Mouse (Mus musculus): ENCODE measurements around the gene Itga2. TPM values are rescaled to one million over a fixed set of nuclear protein-coding genes. Genes with fewer than 3 reads are reported as not detected.

The Itga2 gene
- 3.4 and 4.8 TPM in 2 replicates for total RNA-seq (2017)

DNA sequence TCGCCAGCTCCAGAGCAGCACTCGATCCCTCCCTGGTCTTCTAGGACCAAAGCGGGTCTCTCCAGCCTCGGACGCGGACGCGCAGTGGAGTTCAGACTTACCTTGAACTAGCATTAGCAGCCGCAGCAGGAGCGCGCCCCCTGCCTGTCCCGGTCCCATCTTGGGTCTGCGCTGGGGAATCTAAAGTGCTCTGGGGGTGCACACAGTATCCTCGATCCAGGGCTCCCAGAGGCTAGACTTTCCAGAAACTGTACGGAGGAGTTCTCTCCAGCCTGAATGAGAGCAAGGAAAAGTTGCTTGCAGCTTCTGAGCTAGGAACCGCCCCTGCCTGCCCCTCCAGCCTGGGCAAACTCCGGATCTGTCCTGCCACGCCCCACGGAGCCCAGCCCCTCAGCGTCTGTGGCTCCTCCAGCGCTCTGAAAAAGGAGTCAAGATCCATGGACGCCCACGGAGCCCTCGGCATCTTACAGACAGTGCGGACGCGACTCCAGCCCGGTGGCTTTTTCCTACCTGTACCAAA, at the start of gene Itga2:
Gene Itga2 (minus strand): TSS at position 326 of the 520 bp plus-strand sequence.
- peak; percentile 78 for ATAC-seq (ENCODE audit: extremely low read depth, insufficient number of reproducible peaks, low FRiP score, poor library complexity, severe bottlenecking)

DNA sequence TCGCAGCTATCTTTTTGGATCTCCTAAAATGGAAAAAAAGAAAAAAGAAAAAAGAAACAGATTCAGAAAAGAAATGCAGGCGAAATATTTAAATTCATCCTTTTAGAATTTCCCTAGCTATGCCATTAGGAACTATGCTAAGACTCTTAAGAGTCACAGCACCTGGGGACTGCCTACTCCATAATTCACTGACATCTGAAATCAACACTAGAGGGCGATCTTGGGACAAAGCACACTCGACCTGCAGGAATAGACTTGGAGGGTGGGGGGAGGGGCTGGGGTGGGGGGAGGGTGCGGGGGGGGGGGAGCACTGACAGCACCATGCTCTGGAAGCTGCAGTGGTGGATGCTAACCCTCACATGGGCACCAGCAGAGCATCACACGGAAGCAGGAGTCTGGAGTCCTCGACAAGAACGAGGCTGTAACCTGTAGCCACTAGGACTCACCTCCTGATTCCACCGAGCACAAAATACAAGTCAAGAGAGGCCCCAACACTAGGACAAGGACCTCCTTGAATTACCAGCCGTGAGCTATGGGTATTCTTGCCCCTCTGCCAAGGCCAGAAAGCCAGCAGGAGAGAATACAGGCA, 49.0 kb upstream of the Itga2 start:
- ATAC-seq (ENCODE audit: extremely low read depth, insufficient number of reproducible peaks, low FRiP score, poor library complexity, severe bottlenecking): no peak

DNA sequence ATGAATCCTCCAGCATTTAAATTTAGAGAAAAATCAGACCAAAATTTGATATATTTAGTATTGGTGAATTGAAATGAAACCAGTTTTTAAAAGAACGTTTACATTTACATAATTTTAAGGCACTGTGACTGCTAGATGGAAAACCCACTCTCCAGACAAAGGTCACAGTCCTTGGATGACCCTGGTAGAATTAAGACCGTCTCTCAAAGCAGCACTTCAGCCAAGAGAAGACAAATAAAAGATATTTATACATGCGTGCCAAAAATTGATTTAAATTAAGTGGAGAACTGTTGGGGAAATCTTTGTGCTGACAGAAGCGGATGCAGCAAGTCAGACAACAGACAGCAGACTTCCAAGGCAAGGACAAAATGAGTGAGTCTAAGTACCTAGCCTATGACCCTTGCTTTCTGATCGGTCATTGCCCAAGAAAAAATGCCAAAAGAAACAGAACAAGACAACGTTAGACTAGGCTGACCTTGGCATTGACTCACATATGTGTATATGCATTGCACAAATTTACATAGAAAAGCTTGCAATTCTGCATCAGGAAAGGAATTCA, 42.7 kb upstream of the Itga2 start:
- no peak for ATAC-seq (ENCODE audit: extremely low read depth, insufficient number of reproducible peaks, low FRiP score, poor library complexity, severe bottlenecking)

DNA sequence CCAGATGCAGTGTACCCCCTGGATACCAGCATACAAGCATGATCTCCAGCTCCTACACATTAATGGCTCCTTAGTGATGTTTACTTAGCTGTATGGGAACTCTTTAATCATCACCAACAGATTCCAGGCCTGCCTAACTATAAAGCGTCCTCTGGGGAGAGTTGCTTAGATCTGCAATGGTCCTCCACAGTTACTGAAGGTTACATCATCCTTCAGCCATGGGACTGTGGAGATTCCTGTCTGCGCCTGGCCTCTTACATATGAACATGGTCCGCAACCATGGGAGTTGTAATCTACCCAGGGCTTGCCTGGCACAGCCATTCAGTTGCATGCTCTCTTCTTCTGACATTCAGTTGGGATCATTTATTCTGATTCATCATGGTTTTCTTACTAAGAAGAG, 40.0 kb upstream of the Itga2 start:
- ATAC-seq (ENCODE audit: extremely low read depth, insufficient number of reproducible peaks, low FRiP score, poor library complexity, severe bottlenecking): no peak

DNA sequence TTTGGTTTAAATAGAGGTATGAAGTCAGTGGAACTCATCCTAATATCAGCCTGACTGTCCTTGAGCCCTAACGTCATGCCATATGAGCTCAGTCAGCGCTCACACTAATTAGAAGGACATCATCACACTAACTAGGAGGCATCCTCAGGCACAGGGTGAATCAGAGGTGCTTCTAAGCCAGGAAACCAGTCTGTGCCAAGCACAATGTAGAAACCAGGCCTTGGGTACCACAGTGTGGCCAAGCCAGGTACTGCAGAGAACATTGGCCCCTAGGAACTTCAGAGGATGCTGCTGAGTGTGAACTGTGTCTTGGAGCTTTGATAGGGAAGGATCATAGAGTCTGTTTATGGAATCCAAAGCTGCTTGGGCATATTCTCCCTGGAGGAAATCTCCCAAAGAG, 32.3 kb upstream of the Itga2 start:
- ATAC-seq (ENCODE audit: extremely low read depth, insufficient number of reproducible peaks, low FRiP score, poor library complexity, severe bottlenecking): peak; percentile 93

DNA sequence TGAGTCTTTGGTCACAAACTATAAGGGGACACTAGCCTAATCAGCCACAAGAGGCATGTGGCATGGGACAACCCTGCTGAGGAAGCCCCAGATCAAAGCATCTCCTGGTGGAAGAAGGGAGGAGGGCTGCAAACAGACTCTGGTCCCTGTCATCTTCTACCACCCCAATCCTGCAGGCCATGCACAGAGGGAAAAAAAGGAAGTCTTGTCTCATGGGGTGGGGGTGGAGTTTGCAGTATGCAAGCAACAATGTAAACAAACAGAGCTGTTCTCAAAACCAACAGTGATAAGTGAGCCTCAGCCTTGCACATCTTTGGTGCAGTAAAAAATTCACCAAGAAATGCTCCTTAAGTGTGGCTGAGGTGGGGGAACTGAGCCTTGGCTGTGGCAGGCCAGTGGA, 22.6 kb upstream of the Itga2 start:
- ATAC-seq (ENCODE audit: extremely low read depth, insufficient number of reproducible peaks, low FRiP score, poor library complexity, severe bottlenecking): no peak

DNA sequence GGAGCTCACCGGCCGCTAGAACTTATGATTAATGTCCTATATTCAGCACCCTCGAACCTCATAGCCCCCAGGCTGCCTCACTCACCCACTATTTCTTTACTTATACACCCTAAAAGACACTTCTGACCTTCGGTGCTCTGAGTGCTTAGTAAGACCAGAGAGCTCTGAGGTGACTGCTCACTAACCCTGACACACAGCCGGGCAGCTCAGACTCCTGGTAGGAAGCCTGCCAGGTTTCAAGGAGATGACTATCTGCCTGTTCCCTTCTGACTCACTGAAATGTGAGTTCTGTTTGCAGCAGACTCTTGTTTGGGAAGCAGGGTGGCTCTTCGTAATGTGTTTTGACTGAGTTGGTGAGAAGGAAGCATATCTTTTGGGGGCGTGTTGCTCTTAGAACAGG, 1.6 kb upstream of the Itga2 start:
- no peak for ATAC-seq (ENCODE audit: extremely low read depth, insufficient number of reproducible peaks, low FRiP score, poor library complexity, severe bottlenecking)

DNA sequence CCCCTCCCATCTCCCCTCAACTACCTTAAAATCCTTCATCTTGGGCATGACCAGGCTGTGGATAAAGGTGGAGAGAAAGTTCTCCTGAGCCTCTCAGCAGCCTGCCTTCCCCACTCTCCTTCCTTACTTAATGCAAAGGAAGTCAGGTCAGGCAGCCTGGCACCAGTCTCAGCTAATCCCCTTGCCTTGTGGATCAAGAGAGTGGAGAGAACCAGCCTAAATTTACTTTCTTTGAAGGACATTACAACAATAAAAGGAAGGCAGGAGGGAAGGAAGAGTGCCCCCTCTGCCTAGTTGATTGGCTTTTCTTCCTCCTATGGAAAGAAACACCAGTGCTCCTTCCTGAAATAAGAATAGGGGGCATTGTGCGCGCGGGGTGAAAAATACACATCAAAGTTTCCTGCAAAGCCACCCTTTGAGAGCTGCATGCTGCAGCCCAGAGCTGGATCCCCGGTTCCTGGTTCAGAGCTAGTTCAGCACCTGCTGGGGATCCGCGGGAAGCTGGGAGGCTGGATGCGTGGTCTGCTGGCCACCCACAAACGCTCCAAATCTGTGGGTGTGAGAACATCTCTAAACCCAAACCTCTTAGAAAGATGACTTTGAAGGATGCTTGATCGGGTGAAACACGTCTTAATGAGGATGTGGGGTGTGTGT, 777 bp downstream of the Itga2 start:
- no peak for ATAC-seq (ENCODE audit: extremely low read depth, insufficient number of reproducible peaks, low FRiP score, poor library complexity, severe bottlenecking)

DNA sequence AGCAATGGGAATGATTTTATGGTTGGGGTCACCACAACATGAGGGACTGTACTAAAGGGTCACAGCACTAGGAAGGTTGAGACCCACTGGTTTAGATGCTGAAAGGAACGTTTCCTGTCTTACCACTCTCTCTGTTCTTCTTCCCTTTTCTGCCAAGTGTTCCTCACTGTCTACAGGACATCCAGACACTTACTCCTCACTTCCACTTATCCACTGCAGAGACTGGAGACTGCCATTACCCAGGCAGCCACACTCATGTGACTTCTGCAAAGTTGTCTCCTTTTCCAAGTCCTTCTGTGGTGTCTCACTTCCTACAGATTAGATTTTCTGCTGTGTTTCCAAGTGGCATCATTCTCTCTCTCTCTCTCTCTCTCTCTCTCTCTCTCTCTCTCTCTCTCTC, 7.1 kb downstream of the Itga2 start:
- no peak for ATAC-seq (ENCODE audit: extremely low read depth, insufficient number of reproducible peaks, low FRiP score, poor library complexity, severe bottlenecking)

DNA sequence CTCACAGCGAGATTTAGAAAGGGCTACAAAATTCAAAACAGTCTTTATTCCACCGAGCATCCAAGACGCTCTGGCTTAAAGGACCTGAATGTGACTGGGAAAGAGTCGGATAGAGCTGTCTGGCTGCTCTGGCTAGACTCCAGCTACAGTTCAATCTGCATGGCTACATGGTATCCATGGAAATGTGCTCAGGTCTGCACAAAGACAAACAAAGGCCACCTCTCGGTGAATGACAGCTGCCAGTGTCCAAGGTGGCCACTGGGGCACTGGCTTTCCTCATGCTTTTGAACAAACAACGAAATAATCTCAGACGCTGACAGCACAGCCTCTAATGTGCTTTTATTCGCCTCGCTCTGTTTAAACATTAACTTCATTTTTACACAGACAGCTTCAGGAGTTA, 8.6 kb downstream of the Itga2 start:
- ATAC-seq (ENCODE audit: extremely low read depth, insufficient number of reproducible peaks, low FRiP score, poor library complexity, severe bottlenecking): no peak

DNA sequence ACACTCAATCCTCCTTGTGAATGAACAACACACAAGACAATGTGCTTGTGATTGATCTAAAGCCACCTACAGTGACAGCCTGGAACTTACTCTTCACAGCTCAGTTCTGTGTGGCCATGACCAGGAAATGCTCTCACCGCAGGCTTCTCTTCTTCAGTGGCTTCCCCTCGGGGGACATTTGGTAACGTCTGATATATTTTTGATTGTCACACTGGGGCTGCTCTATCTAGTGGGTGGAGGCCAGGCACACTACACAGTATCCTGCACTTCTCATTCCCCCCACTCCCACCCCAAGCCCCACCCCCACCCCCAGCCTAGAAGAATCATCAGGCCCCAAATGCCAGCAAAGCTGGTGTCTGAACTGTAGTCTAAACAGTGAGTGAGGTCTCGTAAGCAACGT, 16.1 kb downstream of the Itga2 start:
- peak; percentile 86 for ATAC-seq (ENCODE audit: extremely low read depth, insufficient number of reproducible peaks, low FRiP score, poor library complexity, severe bottlenecking)

DNA sequence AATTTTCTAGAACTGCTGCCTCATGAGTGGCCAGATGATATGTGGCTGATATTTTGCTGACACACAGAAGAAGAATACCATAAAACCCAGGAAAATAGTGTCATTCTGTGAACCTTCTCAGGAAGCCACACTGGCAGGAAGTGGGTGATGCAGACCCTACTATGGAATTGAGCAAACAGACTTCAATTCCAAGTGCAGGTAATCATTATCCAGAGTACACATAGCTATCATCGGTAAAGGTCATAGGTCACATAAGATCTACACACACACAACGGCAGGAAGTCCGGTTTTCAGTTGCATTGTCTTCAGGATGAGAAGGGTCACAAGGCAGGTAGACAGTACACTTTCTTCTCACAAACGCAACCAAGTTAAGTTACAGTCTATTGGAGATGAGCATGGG, 16.9 kb downstream of the Itga2 start:
- no peak for ATAC-seq (ENCODE audit: extremely low read depth, insufficient number of reproducible peaks, low FRiP score, poor library complexity, severe bottlenecking)

DNA sequence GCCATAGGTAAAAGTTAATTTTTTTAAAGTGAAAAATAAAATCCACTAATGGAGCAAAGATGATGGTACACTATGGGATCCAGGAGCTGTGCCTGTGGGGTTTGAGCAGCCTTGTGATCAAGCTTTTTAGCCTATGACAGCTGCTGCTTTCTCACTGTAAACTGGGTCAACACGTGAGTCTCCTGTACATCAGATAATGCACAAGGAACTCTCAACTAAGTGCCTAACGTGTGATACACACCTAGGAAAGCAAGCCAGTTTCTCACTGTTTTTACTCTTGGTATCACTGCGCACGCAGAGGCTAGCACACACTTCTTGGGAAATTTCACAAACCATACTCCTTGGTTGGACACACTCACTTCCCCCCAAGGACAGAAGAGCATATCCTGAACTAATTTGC, 17.3 kb downstream of the Itga2 start:
- ATAC-seq (ENCODE audit: extremely low read depth, insufficient number of reproducible peaks, low FRiP score, poor library complexity, severe bottlenecking): no peak

DNA sequence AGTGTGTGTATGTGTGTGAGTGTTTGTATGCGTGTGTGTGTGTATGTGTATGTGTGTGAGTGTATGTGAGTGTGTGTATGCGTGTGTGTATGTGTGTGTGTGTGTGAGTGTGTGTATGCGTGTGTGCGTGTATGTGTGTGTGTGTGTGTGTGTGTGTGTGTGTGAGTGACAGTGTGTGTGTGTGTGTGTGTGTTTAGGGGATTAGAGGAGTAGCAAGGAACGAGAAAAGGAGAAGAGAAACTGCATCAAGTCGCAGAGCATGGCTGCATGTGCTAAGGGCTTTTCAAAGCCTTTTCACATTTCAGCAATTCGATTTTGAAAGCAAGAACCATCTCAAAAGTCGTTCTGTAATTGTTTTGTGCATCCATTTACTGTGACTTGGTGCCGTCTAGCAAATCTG, 21.3 kb downstream of the Itga2 start:
- peak; percentile 41; the same call in 1 of the 2 replicates for ATAC-seq (ENCODE audit: extremely low read depth, insufficient number of reproducible peaks, low FRiP score, poor library complexity, severe bottlenecking)

DNA sequence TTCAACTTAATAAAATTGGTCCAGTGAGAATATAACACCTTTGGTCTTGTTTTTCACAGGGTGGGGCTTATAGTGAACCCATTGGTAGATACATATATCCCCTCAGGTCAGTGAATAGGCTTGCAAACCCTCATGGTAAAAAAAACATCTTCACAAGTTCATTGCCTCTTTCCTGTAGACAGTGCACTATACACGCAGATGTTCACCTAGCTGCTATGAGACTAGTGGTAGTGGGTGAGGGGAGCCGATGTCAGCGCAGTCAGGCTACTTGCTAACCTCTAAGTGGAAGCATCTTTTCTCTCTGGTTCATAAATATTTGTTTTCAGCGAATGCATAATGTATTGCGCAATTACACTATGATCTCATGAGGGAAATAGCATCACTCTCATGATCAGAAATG, 22.4 kb downstream of the Itga2 start:
- no peak for ATAC-seq (ENCODE audit: extremely low read depth, insufficient number of reproducible peaks, low FRiP score, poor library complexity, severe bottlenecking)

DNA sequence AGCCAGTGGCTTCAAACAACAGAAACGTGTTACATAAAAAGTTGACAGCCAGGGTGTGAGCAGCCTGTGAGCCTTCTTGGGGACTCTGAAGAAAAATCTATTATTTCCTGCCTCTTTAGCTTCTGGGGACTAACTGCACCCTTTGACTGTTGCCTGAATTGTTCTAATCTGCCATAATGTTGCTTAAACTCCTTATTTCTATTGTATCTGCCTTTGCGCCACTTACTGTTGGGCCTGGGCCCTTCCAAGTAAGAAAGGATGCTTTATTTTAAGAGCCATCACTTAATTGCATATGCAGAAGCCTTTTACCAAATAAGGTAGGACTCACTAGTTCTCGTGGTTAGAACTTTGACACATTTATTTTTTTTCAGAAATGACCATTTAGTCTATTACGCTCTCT, 24.0 kb downstream of the Itga2 start:
- no peak for ATAC-seq (ENCODE audit: extremely low read depth, insufficient number of reproducible peaks, low FRiP score, poor library complexity, severe bottlenecking)

DNA sequence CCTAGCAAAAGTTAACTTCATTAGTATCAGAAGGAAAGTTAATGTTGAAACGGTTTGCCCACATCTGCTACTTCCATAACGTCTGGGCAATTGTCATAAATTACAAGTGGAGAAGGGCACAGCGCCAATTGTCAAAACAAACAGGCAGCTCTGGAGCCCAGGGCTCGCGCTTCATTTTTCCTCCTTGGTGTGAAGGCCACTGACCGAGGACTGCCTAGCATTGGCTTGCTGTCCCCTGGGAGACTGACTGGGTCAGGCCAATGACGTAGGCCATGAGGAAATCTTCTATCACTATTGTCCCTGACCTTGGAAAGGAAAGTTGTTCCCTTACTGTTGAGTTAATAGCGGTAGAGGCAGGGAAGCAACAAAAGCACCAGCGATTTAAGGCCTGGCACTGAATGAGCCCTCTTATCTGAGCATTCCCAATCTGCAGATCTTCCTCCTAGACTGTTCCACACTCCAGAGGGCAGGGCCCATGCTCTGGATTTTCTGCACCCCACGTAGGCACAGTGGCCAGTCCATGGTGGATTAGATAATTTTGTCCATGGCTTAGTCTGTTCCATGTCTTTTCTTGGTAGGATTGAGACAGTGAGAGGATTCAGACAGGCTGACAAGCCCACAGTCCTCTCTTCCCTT, 35.0 kb downstream of the Itga2 start:
- no peak for ATAC-seq (ENCODE audit: extremely low read depth, insufficient number of reproducible peaks, low FRiP score, poor library complexity, severe bottlenecking)

DNA sequence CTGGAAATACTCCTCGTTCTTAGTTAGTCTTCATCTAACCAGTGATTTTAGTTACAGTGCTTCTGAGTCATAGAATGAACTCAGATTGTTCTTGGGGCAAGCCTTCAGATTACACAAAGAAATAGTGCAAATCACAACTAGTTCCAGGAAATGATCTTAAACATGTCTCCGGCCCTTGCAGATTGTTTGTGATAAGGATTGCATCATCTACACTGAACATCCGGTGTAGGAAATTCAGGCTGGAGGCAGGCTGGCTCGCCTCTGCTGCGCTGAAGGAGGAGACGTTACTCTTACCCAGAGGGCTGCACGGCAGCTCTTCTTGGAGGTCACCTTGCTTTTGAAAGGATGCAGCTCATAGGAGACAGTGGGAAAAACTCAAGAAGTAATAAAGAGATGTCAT, 36.0 kb downstream of the Itga2 start:
- ATAC-seq (ENCODE audit: extremely low read depth, insufficient number of reproducible peaks, low FRiP score, poor library complexity, severe bottlenecking): 0 out of 2 replicates have a peak, but pooled peaks have one; percentile 44

DNA sequence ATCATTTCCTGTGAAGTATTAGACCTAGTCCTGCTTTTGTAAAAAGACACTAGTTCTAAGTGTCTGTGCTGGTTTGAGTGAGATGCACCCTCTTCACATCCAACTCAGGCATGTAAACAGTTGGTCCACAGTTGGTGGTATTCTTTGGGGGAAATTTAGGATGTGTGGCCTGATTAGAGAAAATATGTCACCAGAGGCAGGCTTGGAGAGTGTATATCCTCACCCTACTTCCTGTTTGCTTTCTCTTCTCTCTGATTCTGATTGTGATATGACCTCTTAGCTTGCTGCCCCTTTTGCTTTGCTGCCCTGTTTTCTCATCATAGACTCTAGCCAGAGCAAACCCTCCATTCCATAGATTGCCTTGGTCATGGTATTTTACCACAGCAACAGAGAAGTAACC, 37.2 kb downstream of the Itga2 start:
- no peak for ATAC-seq (ENCODE audit: extremely low read depth, insufficient number of reproducible peaks, low FRiP score, poor library complexity, severe bottlenecking)

DNA sequence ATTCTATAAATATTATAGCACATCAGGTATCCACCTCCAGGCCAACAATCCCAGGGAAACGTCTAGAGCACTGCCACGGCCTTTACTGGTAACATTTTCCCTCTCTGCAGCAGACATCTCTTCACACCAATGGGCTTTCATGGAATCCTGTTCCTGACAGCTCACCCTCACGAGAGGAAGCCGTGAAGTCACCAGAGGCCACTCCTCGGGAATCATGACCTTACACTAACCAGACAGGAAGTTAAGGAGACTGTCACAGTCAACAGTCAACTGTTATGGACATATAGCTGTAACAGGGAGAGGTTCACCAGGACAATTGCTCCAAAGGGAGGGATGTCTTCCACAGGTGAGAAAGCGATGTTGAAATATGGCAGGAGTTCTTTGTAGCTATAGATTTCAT, 40.2 kb downstream of the Itga2 start:
- no peak for ATAC-seq (ENCODE audit: extremely low read depth, insufficient number of reproducible peaks, low FRiP score, poor library complexity, severe bottlenecking)

All from neutrophil, adult 5-6 weeks (primary cell).